ENCODE assay signal across 12 mouse cellular contexts in genomic region chrX:139775084-139775612, GRCm38 (mm10). TPM values are rescaled to one million over a fixed set of nuclear protein-coding genes. Genes with fewer than 3 reads are reported as not detected.
DNase-seq lines count a peak whose midpoint lies in the region; ATAC-seq lines count a peak whose summit lies in the region.
"Had no signal": no experiment of that assay in that cellular context is flagged by ENCODE, and none has a peak within 500 bp of the region (broad histone marks: within the 10 kb centered on the region; RNA-seq: fewer than 3 reads in every experiment).

No protein-coding gene starts in this region.

- no peaks in the 10 kb centered on the region for H3K9me3 ChIP-seq in heart, embryonic 16.5 days (replicated peaks; ENCODE audit: control insufficient read depth, low read length)
- H3K9me3 ChIP-seq: hindbrain, embryonic 15.5 days; stomach, embryonic 15.5 days had no signal

- H3K36me3 ChIP-seq in heart, embryonic 16.5 days (ENCODE audit: control insufficient read depth, insufficient read depth) = no peaks in the 10 kb centered on the region
- H3K36me3 ChIP-seq: hindbrain, embryonic 15.5 days; stomach, embryonic 15.5 days had no signal

- H3K27ac ChIP-seq in heart, embryonic 16.5 days (ENCODE audit: low read length) = no peak overlapping the region
- H3K27ac ChIP-seq: hindbrain, embryonic 15.5 days; macrophage; stomach, embryonic 15.5 days had no signal

- H3K4me1 ChIP-seq in heart, embryonic 16.5 days (ENCODE audit: control insufficient read depth, insufficient read depth, low read length) = no peaks in the 10 kb centered on the region
- H3K4me1 ChIP-seq: stomach, embryonic 15.5 days had no signal

- DNase-seq in heart, adult 8-10 months (ENCODE audit: low spot score) = no peak
- peak; percentile 35 for DNase-seq in ovary, postnatal 36 days (ENCODE audit: low spot score)
- DNase-seq in ovary, postnatal 10 days (ENCODE audit: low spot score) = no peak
- peak; percentile 74 to 76 for DNase-seq in adrenal gland, postnatal 36 days
- DNase-seq in layer of hippocampus, postnatal 10 days (ENCODE audit: low spot score in 2 of 2) = no peak

- 0 out of 2 replicates have a peak, but pooled peaks have one; percentile 32 for ATAC-seq in heart, embryonic 16.5 days (replicated peaks; ENCODE audit: extremely low read depth, insufficient read depth, low FRiP score)
- no peak for ATAC-seq in frontal cortex, adult (ENCODE audit: low TSS enrichment)
- no peak for ATAC-seq in cerebellum, adult (ENCODE audit: insufficient number of reproducible peaks, low FRiP score, low TSS enrichment)

- no peaks in the 10 kb centered on the region; the same call in 1 of the 2 replicates for H3K27me3 ChIP-seq in heart, embryonic 16.5 days (ENCODE audit: control insufficient read depth, insufficient read depth, low read length)
- H3K27me3 ChIP-seq: stomach, embryonic 15.5 days had no signal

- WGBS in heart, embryonic 16.5 days = 57% methylated on average over 7 of the region's 7 CpGs

- no peak overlapping the region for H3K4me3 ChIP-seq in heart, embryonic 16.5 days (ENCODE audit: low read length)
- H3K4me3 ChIP-seq: hindbrain, embryonic 15.5 days; stomach, embryonic 15.5 days had no signal

- no peak overlapping the region for H3K9ac ChIP-seq in heart, embryonic 16.5 days (ENCODE audit: low read length)
- H3K9ac ChIP-seq: hindbrain, embryonic 15.5 days; stomach, embryonic 15.5 days had no signal

- H3K4me2 ChIP-seq in heart, embryonic 16.5 days (ENCODE audit: low read depth, low read length) = peak overlapping the region; percentile 46; the same call in 1 of the 2 replicates
- H3K4me2 ChIP-seq: hindbrain, embryonic 15.5 days; stomach, embryonic 15.5 days had no signal

RNA-seq across cellular contexts. Expression of gene Ripply1, which starts 7.0 kb away (rescaled TPM):
- not detected in 2 replicates for polyA plus RNA-seq in heart, embryonic 16.5 days (2015; fragmentation: Nextera tagmentation; extraction: Ambion mirVana)
- total RNA-seq in heart, adult 8-10 months (2022) = not detected
- total RNA-seq in adrenal gland, postnatal 36 days (2021) = not detected
- not detected for total RNA-seq in layer of hippocampus, postnatal 10 days (2021)
- total RNA-seq: left cerebral cortex, postnatal 14 days had no signal
- polyA plus RNA-seq: hindbrain, embryonic 15.5 days; macrophage; stomach, embryonic 15.5 days had no signal

RNA-seq across cellular contexts. Expression of gene Cldn2, which starts 25.5 kb away (rescaled TPM):
- 0.35 and 0.58 TPM in 2 replicates for polyA plus RNA-seq in heart, embryonic 16.5 days (2015; fragmentation: Nextera tagmentation; extraction: Ambion mirVana)
- not detected for total RNA-seq in heart, adult 8-10 months (2022)
- under 1 TPM in 1 of 2 experiments, not detected in 1; 0.17 TPM for total RNA-seq in adrenal gland, postnatal 36 days (2021)
- total RNA-seq in layer of hippocampus, postnatal 10 days (2021) = 1 to 10 TPM in 1 of 2 experiments, under 1 TPM in 1; 0.91 to 3.1 TPM
- polyA plus RNA-seq: macrophage had no signal

Comparison
In these comparisons a context has a peak if more than half of its experiments do, and no peak if none do; other contexts are left out.
1. DNase-seq: peak in ovary, postnatal 36 days (single experiment) and adrenal gland, postnatal 36 days (2 of 2); none in heart, adult 8-10 months (single experiment), ovary, postnatal 10 days (single experiment) and layer of hippocampus, postnatal 10 days (0 of 2).